Mouse (Mus musculus) cerebellum, adult 2 months (tissue): ENCODE measurements around the gene Ghrhr.

ENCODE experiments used
- CTCF ChIP-seq: fragments of 200-500 bp; IDR thresholded peaks from 2 replicates; pipeline ENCODE4 v1.5.1; 2011; ENCODE audit warnings: low read depth, mild to moderate bottlenecking, control low read depth, low read length, moderate library complexity, borderline replicate concordance; ENCODE audit not compliant: insufficient read depth
- POLR2A ChIP-seq: fragments of 200-500 bp; IDR thresholded peaks from 2 replicates; pipeline ENCODE4 v1.6.1; 2011; ENCODE audit warnings: low read length, control low read depth, borderline replicate concordance; ENCODE audit not compliant: insufficient read depth

GRCm38 (mm10) chr6:55343446-55343845, 32.6 kb upstream of the Ghrhr start:
- no peak for TF ChIP-seq CTCF
- no peak for TF ChIP-seq POLR2A
